Mouse (Mus musculus) liver, embryonic 12.5 days (tissue): ENCODE measurements around the gene Trpm5. TPM values are rescaled to one million over a fixed set of nuclear protein-coding genes. Genes with fewer than 3 reads are reported as not detected.

Experiments used
- ATAC-seq: fragments of 200-750 bp; cut with Nextera tagmentation; 2 replicates; pipeline ENCODE4 v1.8.0; 2017; ENCODE audit warnings: moderate number of reproducible peaks, mild to moderate bottlenecking, moderate library complexity
- H3K27ac ChIP-seq: fragments of 300-500 bp; sonication (generic); 2 replicates; pipeline ENCODE4 v1.5.1; 2016; ENCODE audit warnings: mild to moderate bottlenecking
- H3K27me3 ChIP-seq: fragments of 300-500 bp; sonication (generic); replicated peaks from 2 replicates; pipeline ENCODE4 v1.6.1; 2016; ENCODE audit warnings: mild to moderate bottlenecking, moderate library complexity
- H3K36me3 ChIP-seq: fragments of 300-500 bp; sonication (generic); 2 replicates; pipeline ENCODE4 v1.6.1; 2016; ENCODE audit warnings: mild to moderate bottlenecking, moderate library complexity
- H3K4me1 ChIP-seq: fragments of 300-500 bp; sonication (generic); 2 replicates; pipeline ENCODE4 v1.6.1; 2016
- H3K4me2 ChIP-seq: fragments of 300-500 bp; sonication (generic); 2 replicates; pipeline ENCODE4 v1.6.1; 2016; ENCODE audit warnings: mild to moderate bottlenecking, moderate library complexity
- H3K4me3 ChIP-seq: fragments of 300-500 bp; sonication (generic); 2 replicates; pipeline ENCODE4 v1.5.1; 2016; ENCODE audit warnings: mild to moderate bottlenecking, moderate library complexity
- H3K9ac ChIP-seq: fragments of 300-500 bp; sonication (generic); 2 replicates; pipeline ENCODE4 v1.6.1; 2016; ENCODE audit warnings: mild to moderate bottlenecking, moderate library complexity
- H3K9me3 ChIP-seq: fragments of 300-500 bp; sonication (generic); replicated peaks from 2 replicates; pipeline ENCODE4 v1.6.1; 2016; ENCODE audit warnings: mild to moderate bottlenecking, moderate library complexity
- WGBS: fragments of 180-500 bp; shearing (Covaris S2); methylation state at CpG from one replicate; pipeline ENCODE4 v1.1.7; 2016; ENCODE audit not compliant: insufficient replicate concordance; 5-methylcytosine and 5-hydroxymethylcytosine counted together
- polyA plus RNA-seq: library from polyadenylated mRNA; unstranded; fragments of >200 nt; fragmentation: Nextera tagmentation; extraction: Ambion mirVana; gene quantifications from 2 replicates; pipeline ENCODE4 v1.2.1, GENCODE M21; 2016

Gene Trpm5
- polyA plus RNA-seq, 1 experiment from 2014 or later = 1.3 TPM

DNA sequence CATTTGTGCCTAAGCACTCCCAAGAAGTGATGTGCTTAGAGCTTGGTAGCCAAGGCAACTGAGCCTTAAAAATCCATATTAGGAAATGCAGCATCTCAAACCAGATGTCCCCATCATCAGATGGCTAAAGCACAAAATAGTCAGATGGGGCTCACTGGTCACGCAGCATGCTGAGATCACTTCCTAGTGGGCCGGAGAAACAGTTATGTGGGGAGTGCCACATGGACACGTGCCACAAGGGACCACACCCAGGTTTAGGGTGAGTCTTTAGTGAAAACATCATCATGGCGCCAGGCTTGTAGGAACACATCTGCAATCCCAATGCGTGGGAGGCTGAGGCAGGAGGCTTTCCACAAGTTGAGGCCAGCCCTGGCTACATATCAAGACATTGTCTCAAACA, 22.1 kb upstream of the Trpm5 start:
- ATAC-seq = no peak
- H3K36me3 ChIP-seq = no peaks in the 10 kb centered on the region
- no peak overlapping the region for H3K9ac ChIP-seq
- H3K4me3 ChIP-seq = no peak overlapping the region
- H3K4me2 ChIP-seq = no peak overlapping the region
- WGBS = 61% methylated on average over 5 of the region's 5 CpGs
- H3K27me3 ChIP-seq = no peaks in the 10 kb centered on the region; the same call in none of the 2 replicates
- H3K27ac ChIP-seq = no peak overlapping the region
- no peaks in the 10 kb centered on the region for H3K9me3 ChIP-seq
- peaks cover 15% of the 10 kb centered on the region for H3K4me1 ChIP-seq

DNA sequence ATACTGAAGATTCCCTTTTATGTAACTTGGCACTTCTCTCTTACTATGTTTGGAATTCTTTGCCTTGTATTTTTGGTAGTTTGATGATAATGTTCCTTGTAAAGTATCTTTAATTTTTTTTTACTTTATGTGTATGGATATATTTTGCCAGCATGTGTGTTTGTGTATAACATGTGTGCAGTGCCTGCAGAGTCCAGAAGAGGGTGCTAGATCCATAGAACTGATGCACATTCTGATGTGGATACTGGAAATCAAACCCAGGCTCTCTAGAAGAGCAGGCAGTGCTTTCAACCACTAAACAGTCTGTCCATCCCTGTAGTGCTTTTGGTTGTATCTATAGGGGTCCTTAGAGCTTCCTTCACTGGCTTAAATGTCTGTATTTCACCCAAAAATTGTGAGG, 20.3 kb upstream of the Trpm5 start:
- no peak overlapping the region for H3K4me2 ChIP-seq
- peaks cover 8% of the 10 kb centered on the region for H3K27me3 ChIP-seq
- H3K4me1 ChIP-seq = peaks cover 15% of the 10 kb centered on the region; the same call in 1 of the 2 replicates
- no peak overlapping the region for H3K9ac ChIP-seq
- H3K4me3 ChIP-seq = no peak overlapping the region
- no peaks in the 10 kb centered on the region for H3K9me3 ChIP-seq
- no peaks in the 10 kb centered on the region for H3K36me3 ChIP-seq
- no peak overlapping the region for H3K27ac ChIP-seq
- ATAC-seq = no peak

DNA sequence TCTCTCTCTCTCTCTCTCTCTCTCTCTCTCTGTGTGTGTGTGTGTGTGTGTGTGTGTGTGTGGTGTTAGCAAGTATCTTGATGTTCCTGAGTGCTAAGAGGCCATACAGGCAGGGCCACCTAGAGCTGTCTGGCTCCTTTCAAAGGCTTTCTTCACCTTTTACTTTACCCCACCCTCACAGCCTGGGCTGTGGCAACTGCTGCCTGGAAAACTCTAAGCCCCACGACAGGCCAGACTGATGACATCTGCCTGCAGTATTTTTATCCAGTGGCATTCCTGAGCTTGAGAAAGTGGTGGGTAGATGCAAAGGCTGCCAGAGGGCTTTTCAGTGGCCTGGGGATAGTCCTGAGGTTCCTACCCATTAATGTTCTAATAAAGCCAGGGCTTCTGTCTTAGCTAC, 18.0 kb upstream of the Trpm5 start:
- Histone ChIP-seq H3K36me3 (no peaks in the 10 kb centered on the region), H3K9ac (no peak overlapping the region), H3K27me3 (peaks cover 31% of the 10 kb centered on the region), H3K4me2 (no peak overlapping the region), H3K4me3 (no peak overlapping the region), H3K9me3 (no peaks in the 10 kb centered on the region), H3K4me1 (peaks cover 12% of the 10 kb centered on the region; the same call in 1 of the 2 replicates), H3K27ac (no peak overlapping the region)
- ATAC-seq = no peak
- 35% methylated on average over 1 of the region's 1 CpGs for WGBS

DNA sequence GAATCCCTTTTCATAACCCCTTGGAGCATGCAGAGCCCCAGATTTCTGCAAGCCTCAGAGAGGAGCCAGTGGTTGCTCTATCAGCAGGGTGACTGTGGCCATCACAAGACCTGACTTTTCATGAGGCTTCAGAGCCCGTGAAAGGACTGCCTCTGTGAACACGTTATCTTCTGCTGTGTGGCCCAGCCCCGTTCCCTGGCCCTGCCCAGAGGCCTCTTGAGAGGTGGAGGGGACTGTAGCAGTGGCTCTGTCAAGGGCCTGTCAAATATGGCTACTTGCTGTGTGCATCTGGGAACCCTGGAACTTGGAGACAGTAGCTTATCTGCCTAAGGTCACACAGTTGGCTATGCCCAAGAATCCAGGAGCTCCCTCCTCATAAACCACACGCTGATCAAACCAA, 17.3 kb upstream of the Trpm5 start:
- H3K27ac ChIP-seq = no peak overlapping the region
- 27% methylated on average over 4 of the region's 4 CpGs for WGBS

DNA sequence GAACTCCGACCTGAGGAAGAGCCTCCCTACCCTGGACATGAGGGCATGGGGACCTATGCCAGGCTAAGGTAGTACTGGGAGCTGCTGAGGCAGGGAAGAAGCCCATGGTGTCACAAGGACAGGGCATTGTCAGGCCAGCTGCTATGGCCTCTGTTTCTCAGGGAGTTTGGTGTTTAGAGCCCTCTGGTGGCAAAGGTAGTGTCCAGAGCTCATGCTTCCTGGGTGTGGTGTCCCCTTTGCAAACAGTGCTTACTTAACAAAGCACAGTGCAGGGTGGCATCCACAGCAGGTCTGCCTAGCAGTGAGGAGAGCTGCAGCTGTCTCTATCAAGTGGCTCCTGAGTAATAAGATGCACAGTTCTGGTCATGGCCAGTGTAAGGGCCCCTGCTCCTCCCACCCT, 16.4 kb upstream of the Trpm5 start:
- H3K9me3 ChIP-seq = no peaks in the 10 kb centered on the region
- no peak overlapping the region for H3K4me3 ChIP-seq
- ATAC-seq = no peak
- no peak overlapping the region for H3K4me2 ChIP-seq
- no peaks in the 10 kb centered on the region for H3K36me3 ChIP-seq
- peaks cover 47% of the 10 kb centered on the region for H3K27me3 ChIP-seq
- no peak overlapping the region for H3K9ac ChIP-seq
- 33% methylated on average over 1 of the region's 1 CpGs for WGBS
- peaks cover 21% of the 10 kb centered on the region for H3K4me1 ChIP-seq
- H3K27ac ChIP-seq = no peak overlapping the region

More for the DNA sequence above, 17.3 kb upstream of the Trpm5 start:
- Histone ChIP-seq H3K4me3 (no peak overlapping the region), H3K27me3 (peaks cover 38% of the 10 kb centered on the region), H3K9me3 (no peaks in the 10 kb centered on the region), H3K4me2 (no peak overlapping the region), H3K9ac (no peak overlapping the region), H3K4me1 (peaks cover 19% of the 10 kb centered on the region), H3K36me3 (no peaks in the 10 kb centered on the region)
- ATAC-seq = 0 out of 2 replicates have a peak, but pooled peaks have one; percentile 57

DNA sequence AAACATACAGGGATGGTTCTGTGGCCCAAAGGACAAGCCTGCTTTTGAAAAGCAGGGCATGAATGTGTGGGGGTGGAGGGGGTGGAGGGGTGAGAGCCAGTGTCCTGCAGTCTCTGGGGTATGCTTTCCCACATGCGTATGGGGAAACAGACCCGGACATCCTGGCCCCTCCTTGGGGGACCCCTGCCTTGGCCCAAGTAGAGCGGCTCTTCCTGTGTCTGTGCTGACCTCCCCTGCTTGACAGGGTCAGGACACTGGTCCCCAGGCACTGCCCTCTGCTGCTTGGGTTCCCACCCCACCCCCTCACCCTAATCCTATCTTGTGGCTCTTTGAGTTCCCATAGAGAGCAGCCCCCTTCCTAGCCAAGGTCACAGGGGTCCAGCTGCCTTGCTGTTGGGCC, 15.3 kb upstream of the Trpm5 start:
- H3K4me2 ChIP-seq = no peak overlapping the region
- no peak overlapping the region for H3K9ac ChIP-seq
- peaks cover 21% of the 10 kb centered on the region for H3K4me1 ChIP-seq
- H3K9me3 ChIP-seq = no peaks in the 10 kb centered on the region
- ATAC-seq = no peak
- H3K27ac ChIP-seq = no peak overlapping the region
- H3K36me3 ChIP-seq = no peaks in the 10 kb centered on the region
- no peak overlapping the region for H3K4me3 ChIP-seq
- peaks cover 58% of the 10 kb centered on the region for H3K27me3 ChIP-seq
- WGBS = 35% methylated on average over 3 of the region's 3 CpGs

DNA sequence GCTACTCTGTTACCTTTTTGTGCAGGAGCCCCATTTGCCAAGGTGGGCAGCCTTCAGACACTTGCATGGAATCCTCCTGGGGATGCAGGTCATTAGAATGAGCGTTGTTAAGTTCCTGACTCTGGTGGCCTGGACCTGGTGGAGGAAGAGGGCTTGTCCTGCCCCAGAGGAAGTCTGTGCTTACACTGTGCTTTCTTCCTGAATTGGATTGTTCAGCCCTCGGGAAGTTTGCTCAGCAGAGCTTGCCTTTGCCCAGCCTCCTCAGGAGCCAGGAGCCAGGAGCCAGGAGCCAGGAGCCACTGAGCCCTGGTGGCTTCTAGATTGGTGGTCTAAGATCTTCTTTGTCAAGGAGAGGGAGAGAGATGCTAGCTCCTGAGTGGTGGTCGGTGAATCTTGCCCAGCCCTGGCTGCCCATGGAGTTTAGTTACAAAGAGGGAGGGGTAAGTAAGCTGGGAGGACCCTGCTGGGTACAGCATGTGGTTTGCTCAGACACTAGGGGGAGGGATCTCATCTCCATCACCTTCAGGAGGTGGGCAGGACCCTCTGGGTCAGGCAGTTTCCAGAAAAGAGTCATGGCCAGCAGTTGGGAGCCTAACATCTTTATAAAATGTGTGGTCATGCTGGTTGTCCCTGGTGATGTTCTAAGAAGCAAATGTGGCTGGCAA, 14.7 kb upstream of the Trpm5 start:
- no peaks in the 10 kb centered on the region for H3K36me3 ChIP-seq
- 12% methylated on average over 3 of the region's 3 CpGs for WGBS
- no peak for ATAC-seq
- peaks cover 21% of the 10 kb centered on the region for H3K4me1 ChIP-seq
- H3K27ac ChIP-seq = no peak overlapping the region
- H3K27me3 ChIP-seq = peaks cover 64% of the 10 kb centered on the region
- no peak overlapping the region for H3K4me3 ChIP-seq
- no peak overlapping the region for H3K4me2 ChIP-seq
- no peak overlapping the region for H3K9ac ChIP-seq
- no peaks in the 10 kb centered on the region for H3K9me3 ChIP-seq

DNA sequence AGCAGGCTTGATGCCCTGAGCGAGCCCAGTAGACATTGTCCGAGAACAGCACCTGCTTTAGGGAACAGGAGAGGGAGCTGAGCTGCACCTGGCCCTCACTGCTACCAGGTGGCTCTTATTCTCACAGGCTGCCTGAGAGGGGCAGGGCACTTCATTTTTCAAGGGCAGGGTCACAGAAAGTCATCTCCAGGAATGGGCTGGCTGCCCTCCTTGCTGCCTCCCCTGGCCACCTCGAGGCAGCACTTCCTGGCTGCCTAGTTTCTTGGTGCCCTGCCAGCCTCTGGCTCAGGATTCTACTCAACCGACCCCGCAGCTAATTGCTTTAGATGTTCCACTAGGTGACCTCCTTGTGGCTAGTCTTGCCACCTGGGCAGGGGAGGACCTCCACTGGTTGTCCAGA, 13.8 kb upstream of the Trpm5 start:
- WGBS = 44% methylated on average over 5 of the region's 5 CpGs
- Histone ChIP-seq H3K9ac (no peak overlapping the region), H3K9me3 (no peaks in the 10 kb centered on the region), H3K27ac (no peak overlapping the region), H3K27me3 (peaks cover 71% of the 10 kb centered on the region), H3K4me1 (peaks cover 21% of the 10 kb centered on the region), H3K4me2 (no peak overlapping the region), H3K36me3 (no peaks in the 10 kb centered on the region), H3K4me3 (no peak overlapping the region)
- no peak for ATAC-seq

DNA sequence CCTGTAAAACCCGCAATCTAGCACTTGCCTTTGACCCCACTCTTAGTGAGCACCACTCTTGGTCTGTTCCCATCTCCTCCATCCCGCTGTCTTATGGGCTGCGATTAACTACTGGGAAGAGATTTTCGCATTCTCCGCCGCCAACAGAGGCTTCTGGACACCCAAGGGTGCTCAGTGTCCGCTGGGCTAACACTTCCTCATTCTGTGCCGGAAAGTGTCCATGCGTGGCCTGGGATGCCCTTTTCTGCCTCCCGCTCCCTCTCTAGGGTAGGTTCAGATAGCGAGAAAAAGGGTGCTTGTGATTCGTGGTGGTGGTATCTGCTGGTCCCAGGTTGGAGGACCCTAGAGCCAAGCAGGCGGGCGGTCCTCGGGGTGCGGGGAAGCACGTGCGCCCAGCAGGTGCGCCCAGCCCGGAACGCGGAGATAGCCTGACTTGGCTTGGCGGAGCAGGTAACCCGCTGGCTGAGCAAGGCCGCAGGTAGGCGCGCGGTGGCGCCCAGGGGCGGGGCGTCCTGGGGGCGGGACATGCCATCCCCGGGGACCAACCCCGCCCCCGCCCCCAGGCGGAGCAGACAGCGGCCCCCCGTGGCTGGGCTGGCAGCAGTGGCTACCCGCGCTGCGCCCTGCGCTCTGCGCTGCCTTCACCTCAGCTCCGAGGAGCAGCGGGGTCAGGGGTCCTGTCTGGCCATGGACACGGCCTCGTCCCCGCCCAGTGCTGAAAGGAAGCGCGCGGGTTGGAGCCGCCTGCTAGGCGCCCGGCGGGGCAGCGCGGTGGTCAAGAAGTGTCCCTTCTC, 12.4 kb upstream of the Trpm5 start:
- Histone ChIP-seq H3K9ac (no peak overlapping the region), H3K4me3 (peak overlapping the region; percentile 44), H3K27me3 (peaks cover 84% of the 10 kb centered on the region), H3K4me2 (peak overlapping the region; percentile 65), H3K9me3 (no peaks in the 10 kb centered on the region), H3K36me3 (no peaks in the 10 kb centered on the region), H3K27ac (no peak overlapping the region), H3K4me1 (peaks cover 21% of the 10 kb centered on the region)
- ATAC-seq = peak; percentile 28
- 4% methylated on average over 50 of the region's 57 CpGs for WGBS

DNA sequence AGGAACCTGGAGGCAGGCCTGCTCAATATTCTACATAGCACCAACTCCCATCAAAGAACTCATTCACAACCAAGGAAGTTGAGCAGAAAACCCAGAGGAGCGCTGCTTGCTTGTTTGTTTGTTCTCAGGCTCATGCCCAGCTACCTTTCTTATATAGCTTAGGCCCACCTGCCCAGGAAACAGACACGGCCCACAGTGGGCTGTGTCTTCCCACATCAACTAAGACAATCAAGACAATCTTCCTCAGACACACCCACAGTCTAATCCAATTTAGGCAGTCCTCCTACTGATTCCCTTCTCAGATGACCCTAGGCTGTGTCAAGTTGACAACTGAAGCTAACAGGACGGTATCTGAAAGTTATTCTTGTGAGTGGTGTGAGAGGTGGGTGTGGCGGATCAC, 11.6 kb upstream of the Trpm5 start, which contains the start of gene Kcnq1:
Kcnq1 (plus strand) TSS at position 301 of the 400 bp plus-strand sequence.
- ATAC-seq = no peak
- no peak within 1 kb of the TSS for H3K9ac ChIP-seq

DNA sequence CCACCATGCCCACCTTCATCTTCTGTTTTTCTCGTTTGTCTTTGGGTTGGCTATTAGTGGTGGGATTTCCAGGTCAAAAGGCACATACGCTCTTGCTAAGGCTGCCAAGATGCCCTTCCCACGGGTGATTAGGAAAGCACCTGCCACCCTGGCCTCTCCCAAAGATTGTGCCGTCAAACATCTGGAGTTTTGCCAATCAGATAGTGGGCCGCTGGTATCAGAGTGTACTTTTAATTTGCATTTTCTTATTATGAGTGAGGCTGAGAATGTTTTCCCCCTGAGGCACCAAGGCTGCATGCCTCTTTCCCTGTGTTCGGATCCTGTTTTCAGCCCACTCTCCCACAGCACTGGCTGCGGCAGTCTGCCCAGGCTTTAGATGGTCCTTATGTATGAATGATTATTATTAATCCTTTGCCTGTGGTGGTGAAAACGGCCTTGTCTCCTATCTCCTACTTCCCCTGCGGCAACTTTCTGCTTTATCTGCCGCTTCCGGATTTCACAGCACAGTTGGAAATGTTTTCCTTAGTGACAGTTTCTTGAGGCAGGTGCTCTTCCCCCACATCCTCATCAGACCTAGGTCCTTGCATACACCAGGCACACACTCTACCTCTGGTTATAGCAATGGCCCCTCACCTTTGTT, 10.9 kb upstream of the Trpm5 start:
- Histone ChIP-seq H3K4me2 (no peak overlapping the region), H3K9ac (no peak overlapping the region), H3K4me1 (peaks cover 10% of the 10 kb centered on the region), H3K27ac (no peak overlapping the region), H3K36me3 (no peaks in the 10 kb centered on the region), H3K9me3 (no peaks in the 10 kb centered on the region), H3K27me3 (peaks cover 95% of the 10 kb centered on the region), H3K4me3 (no peak overlapping the region)
- ATAC-seq = no peak
- 44% methylated on average over 11 of the region's 11 CpGs for WGBS

More for the DNA sequence above, 11.6 kb upstream of the Trpm5 start, which contains the start of gene Kcnq1:
- 57% methylated on average over 4 of the region's 4 CpGs for WGBS
- Histone ChIP-seq H3K9me3 (no peaks in the 10 kb centered on the region), H3K36me3 (no peaks in the 10 kb centered on the region), H3K4me3 (peak within 1 kb of the TSS; percentile 44), H3K4me2 (peak within 1 kb of the TSS; percentile 65), H3K4me1 (peaks cover 13% of the 10 kb centered on the region), H3K27ac (no peak within 1 kb of the TSS), H3K27me3 (peaks cover 91% of the 10 kb centered on the region)

DNA sequence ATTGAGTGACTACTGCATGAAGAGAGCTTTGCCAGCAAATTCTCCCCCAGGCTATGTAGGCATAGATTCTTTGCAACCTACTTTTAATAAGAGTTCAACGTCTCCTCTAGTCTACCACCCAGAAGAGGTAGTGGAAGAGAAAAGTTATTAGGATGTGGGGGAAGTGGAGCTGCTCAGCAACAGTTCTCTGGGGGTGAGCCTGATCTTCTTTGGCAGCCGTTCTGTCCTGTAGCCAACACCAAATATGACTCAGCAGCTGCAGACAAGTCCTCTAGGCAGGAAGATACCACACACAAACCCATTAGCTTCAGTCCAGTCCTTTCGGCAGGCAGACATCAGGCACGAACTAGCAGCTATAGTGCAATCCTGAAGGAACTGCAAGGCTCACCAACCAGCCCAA, 6.3 kb upstream of the Trpm5 start:
- no peaks in the 10 kb centered on the region for H3K36me3 ChIP-seq
- no peak overlapping the region for H3K9ac ChIP-seq
- no peaks in the 10 kb centered on the region for H3K4me1 ChIP-seq
- no peak overlapping the region for H3K4me2 ChIP-seq
- no peak overlapping the region for H3K4me3 ChIP-seq
- H3K9me3 ChIP-seq = no peaks in the 10 kb centered on the region
- H3K27me3 ChIP-seq = peaks cover 85% of the 10 kb centered on the region
- ATAC-seq = no peak
- H3K27ac ChIP-seq = no peak overlapping the region
- WGBS = 45% methylated on average over 4 of the region's 4 CpGs
